Mouse (Mus musculus) intestine, embryonic 15.5 days (tissue): Measurements from ENCODE around the gene Fbxo2. TPM values are rescaled to one million over a fixed set of nuclear protein-coding genes. Genes with fewer than 3 reads are reported as not detected.
"Not testable (repeated sequence)": the region's sequence is repeated elsewhere in the genome, so short reads cannot be mapped to it uniquely, and the experiment has no call there.

Experiments used
- ATAC-seq: fragments of 200-750 bp; cut with Nextera tagmentation; 2 replicates; pipeline ENCODE4 v1.8.0; 2017; ENCODE audit warnings: moderate TSS enrichment, moderate library complexity
- H3K27ac ChIP-seq: fragments of 300-500 bp; sonication (generic); 2 replicates; pipeline ENCODE4 v1.5.1; 2015; ENCODE audit warnings: mild to moderate bottlenecking, inconsistent platforms
- H3K27me3 ChIP-seq: fragments of 300-500 bp; sonication (generic); replicated peaks from 2 replicates; pipeline ENCODE4 v1.6.1; 2015; ENCODE audit warnings: inconsistent platforms
- H3K36me3 ChIP-seq: fragments of 300-500 bp; sonication (generic); 2 replicates; pipeline ENCODE4 v1.6.1; 2015; ENCODE audit warnings: inconsistent platforms
- H3K4me1 ChIP-seq: fragments of 300-500 bp; sonication (generic); replicated peaks from 2 replicates; pipeline ENCODE4 v1.6.1; 2015; ENCODE audit warnings: inconsistent platforms
- H3K4me2 ChIP-seq: fragments of 300-500 bp; sonication (generic); replicated peaks from 2 replicates; pipeline ENCODE4 v1.6.1; 2015; ENCODE audit warnings: mild to moderate bottlenecking, inconsistent platforms
- H3K4me3 ChIP-seq: fragments of 300-500 bp; sonication (generic); replicated peaks from 2 replicates; pipeline ENCODE4 v1.5.1; 2015; ENCODE audit warnings: inconsistent platforms
- H3K9ac ChIP-seq: fragments of 300-500 bp; sonication (generic); 2 replicates; pipeline ENCODE4 v1.6.1; 2015; ENCODE audit warnings: inconsistent platforms
- H3K9me3 ChIP-seq: fragments of 300-500 bp; sonication (generic); 2 replicates; pipeline ENCODE4 v1.6.1; 2016; ENCODE audit warnings: inconsistent platforms
- WGBS: fragments of 180-500 bp; shearing (Covaris S2); methylation state at CpG from one replicate; pipeline ENCODE4 v1.1.7; 2015; 5-methylcytosine and 5-hydroxymethylcytosine counted together
- polyA plus RNA-seq: library from polyadenylated mRNA; unstranded; fragments of >200 nt; fragmentation: Nextera tagmentation; extraction: Ambion mirVana; gene quantifications from 2 replicates; pipeline ENCODE4 v1.2.1, GENCODE M21; 2015

Gene Fbxo2
- 0.51 and 0.58 TPM in 2 replicates for polyA plus RNA-seq

DNA sequence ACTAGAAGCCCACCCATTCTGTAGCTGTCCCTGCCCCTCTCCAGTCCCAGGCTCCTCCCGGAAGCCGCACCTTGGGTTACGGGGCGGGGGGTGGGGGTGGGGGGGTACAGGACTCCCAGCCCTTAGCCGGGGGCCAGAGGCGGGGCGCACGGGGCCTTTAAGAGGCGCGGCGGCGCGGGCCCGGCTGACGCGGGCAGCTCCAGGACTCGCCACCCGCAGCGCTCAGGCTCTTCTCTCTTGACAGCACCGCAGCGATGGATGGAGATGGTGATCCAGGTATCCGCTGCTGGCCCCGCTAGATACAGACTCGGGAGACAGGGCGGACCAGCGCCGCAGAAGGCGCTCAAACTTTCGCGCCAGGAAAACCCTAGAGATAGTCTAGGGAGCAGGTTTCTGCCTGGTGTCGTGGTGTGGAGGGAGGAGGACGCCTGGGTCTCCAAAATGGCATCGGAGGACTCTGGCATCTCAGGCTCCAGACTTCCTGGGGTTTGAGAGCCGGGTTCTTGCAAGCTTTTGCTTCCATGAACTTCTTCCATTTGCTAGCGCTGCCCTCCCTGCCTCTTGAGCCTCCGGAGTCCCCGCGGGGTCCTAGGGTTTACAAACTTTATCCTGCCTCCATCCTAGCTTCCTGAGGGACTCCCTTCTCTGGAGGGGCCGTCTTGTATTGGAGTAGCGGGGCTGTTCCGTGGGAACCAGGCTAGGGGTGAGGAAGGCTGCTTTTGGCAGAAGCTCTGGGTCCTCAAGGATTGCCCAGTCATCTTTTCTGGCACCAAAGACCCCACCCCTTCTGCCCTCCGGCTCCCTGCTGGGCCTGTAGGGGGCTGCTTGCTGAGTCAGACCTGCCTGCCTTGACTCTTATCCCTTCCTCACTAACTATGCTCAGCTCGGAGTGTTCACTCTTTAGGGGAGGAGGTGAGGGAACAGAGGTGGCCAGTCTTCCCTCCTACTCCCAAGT, at the start of gene Fbxo2, which contains the start of gene Fbxo44:
Fbxo2 (plus strand) TSS at position 186 of the 955 bp plus-strand sequence.
Fbxo44 (minus strand) TSS at position 47 of the 955 bp plus-strand sequence.
- peaks cover 32% of the 10 kb centered on the region for H3K4me1 ChIP-seq
- peak within 1 kb of the TSS; percentile 44; the same call in 1 of the 2 replicates for H3K27ac ChIP-seq
- H3K36me3 ChIP-seq: no peaks in the 10 kb centered on the region
- H3K9ac ChIP-seq: peak within 1 kb of the TSS; percentile 60
- H3K4me3 ChIP-seq: peak within 1 kb of the TSS; percentile 58
- no peaks in the 10 kb centered on the region for H3K9me3 ChIP-seq
- 1% methylated on average over 43 of the region's 43 CpGs for WGBS
- peak; percentile 69 for ATAC-seq
- peaks cover 60% of the 10 kb centered on the region for H3K27me3 ChIP-seq
- H3K4me2 ChIP-seq: peak within 1 kb of the TSS; percentile 99

DNA sequence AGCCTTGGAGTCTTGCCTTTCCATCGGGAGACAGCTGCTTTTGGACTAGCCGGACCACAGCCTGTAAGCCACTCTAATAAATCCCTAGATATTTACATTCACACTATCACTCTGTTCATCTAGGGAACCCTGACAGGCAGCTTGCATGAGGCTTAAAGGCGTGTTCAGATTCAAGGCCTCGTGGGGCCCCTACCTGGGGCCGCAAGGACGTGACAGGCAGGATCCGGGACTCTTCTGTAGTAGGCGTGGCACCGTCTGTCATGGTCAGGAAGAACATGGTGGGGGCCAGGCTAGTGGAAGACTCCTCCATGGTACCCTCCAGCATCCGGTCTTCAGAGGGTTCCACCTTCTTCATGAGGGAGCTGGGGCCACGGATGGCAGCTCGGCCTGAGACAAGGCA, 47.9 kb upstream of the Fbxo2 start:
- Histone ChIP-seq H3K4me1 (peaks cover 9% of the 10 kb centered on the region), H3K36me3 (no peaks in the 10 kb centered on the region), H3K27ac (no peak overlapping the region), H3K27me3 (no peaks in the 10 kb centered on the region; the same call in 1 of the 2 replicates), H3K9ac (no peak overlapping the region), H3K4me2 (no peak overlapping the region), H3K9me3 (no peaks in the 10 kb centered on the region), H3K4me3 (no peak overlapping the region)
- peak; percentile 54; the same call in 1 of the 2 replicates for ATAC-seq
- 68% methylated on average over 12 of the region's 12 CpGs for WGBS

DNA sequence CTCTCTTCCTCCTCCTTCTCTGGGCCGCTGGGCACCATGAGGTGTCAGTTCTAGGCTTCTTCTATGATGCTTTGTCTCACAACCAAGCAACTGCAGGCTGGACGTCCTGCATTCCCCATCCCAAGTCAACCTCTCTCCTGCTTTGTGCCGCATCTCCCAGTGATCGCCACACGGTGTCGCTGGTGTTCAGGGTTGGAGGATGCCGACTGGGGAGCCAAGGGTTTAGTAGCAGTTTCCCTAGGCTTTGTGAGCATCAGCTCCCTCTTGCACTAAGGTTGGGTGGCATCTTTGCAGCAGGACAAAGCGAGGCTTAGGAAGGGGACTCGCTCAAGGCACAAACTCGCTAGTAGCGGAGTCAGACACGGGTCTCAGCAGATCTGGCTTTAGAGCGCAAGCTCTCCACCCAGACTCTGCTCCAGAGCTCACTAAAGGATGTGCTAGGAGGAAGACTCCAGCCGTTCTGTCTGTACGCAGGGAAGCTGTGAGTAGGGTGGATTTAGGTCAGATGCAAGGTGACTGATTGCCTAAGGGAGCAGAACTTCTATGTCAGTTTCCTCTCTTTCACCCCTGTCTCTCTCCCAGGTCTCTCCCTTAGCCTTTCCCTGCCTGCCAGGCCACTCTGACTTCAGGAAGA, 45.5 kb upstream of the Fbxo2 start:
- peaks cover 7% of the 10 kb centered on the region for H3K4me1 ChIP-seq
- no peak overlapping the region for H3K27ac ChIP-seq
- no peaks in the 10 kb centered on the region; the same call in 1 of the 2 replicates for H3K27me3 ChIP-seq
- no peaks in the 10 kb centered on the region for H3K36me3 ChIP-seq
- 0 out of 2 replicates have a peak overlapping the region, but pooled peaks have one; percentile 26 for H3K9ac ChIP-seq
- no peak overlapping the region; the same call in 1 of the 2 replicates for H3K4me3 ChIP-seq
- peak overlapping the region; percentile 41; the same call in 1 of the 2 replicates for H3K4me2 ChIP-seq
- peak; percentile 82 for ATAC-seq
- 4% methylated on average over 15 of the region's 15 CpGs for WGBS
- H3K9me3 ChIP-seq: no peaks in the 10 kb centered on the region

DNA sequence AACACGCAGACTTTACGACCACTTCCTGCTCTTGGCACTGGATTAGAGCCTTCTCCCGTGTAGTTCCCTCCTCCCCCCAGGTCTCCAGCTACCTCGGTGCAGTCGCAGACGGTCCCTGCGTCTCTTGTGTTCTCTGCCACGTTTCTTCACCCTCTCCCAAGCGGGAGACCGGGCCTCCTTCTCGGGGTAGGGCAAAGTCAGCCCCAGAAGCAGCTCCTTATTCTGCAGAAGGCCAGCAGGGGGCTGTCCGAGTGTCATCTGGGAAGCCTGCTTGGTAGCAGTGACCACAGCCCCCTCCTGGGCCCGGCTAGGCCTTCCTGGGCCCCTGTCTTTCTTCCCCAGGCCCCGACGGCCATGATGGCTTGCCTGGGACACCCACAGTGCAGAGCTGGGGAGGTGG, 45.0 kb upstream of the Fbxo2 start:
- peak overlapping the region; percentile 41 for H3K4me2 ChIP-seq
- 0 out of 2 replicates have a peak overlapping the region, but pooled peaks have one; percentile 26 for H3K9ac ChIP-seq
- H3K36me3 ChIP-seq: no peaks in the 10 kb centered on the region
- H3K27me3 ChIP-seq: no peaks in the 10 kb centered on the region; the same call in 1 of the 2 replicates
- no peak overlapping the region; the same call in 1 of the 2 replicates for H3K4me3 ChIP-seq
- H3K27ac ChIP-seq: no peak overlapping the region
- 3% methylated on average over 15 of the region's 15 CpGs for WGBS
- no peaks in the 10 kb centered on the region for H3K9me3 ChIP-seq
- H3K4me1 ChIP-seq: peaks cover 7% of the 10 kb centered on the region
- ATAC-seq: peak; percentile 46

DNA sequence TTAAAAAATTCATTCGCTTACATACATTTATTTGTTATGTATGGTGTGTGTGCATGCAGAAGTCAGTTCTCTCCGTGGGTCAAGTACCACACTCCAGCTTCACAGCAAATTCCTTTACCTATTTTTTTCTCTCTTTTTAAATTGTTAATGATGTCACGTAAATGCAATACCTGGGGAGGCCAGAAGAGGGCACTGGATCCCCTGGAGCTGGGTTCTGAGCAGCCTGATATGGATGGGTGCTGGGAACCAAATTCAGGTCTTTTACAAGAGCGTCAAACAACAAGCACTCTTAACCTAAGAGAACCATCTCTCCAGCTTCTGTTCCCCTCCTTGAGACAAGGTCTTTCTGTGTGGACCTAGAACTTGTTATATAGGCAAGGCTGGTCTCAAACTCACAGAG, 43.8 kb upstream of the Fbxo2 start:
- H3K36me3 ChIP-seq: no peaks in the 10 kb centered on the region
- 73% methylated on average over 4 of the region's 4 CpGs for WGBS
- H3K4me3 ChIP-seq: no peak overlapping the region
- H3K4me1 ChIP-seq: peaks cover 7% of the 10 kb centered on the region
- no peak overlapping the region for H3K9ac ChIP-seq
- no peaks in the 10 kb centered on the region for H3K9me3 ChIP-seq
- no peak overlapping the region for H3K4me2 ChIP-seq
- H3K27me3 ChIP-seq: no peaks in the 10 kb centered on the region; the same call in 1 of the 2 replicates
- ATAC-seq: no peak
- H3K27ac ChIP-seq: no peak overlapping the region

DNA sequence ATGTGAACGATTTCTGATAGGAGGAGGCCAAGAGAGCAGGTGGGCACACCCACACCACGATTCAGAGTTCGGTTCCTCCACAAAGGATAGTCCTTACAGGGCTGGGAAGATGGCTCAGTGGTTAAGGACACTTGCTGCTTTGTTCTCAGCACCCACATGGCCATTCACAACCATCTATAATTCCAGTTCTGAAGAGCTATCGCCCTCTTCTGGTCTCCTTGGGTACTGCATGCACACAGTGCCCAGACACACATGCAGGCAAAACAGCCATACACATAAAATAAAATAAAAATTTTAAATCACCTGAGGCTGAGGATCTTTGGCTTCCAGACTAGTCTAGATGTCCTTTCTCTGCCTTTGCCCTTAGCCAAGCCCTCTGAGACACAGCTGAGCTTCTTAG, 43.0 kb upstream of the Fbxo2 start:
- Histone ChIP-seq H3K27ac (no peak overlapping the region), H3K9me3 (no peaks in the 10 kb centered on the region), H3K27me3 (no peaks in the 10 kb centered on the region; the same call in 1 of the 2 replicates), H3K9ac (no peak overlapping the region), H3K4me3 (no peak overlapping the region), H3K4me1 (peaks cover 7% of the 10 kb centered on the region), H3K4me2 (no peak overlapping the region), H3K36me3 (no peaks in the 10 kb centered on the region)
- no peak for ATAC-seq
- WGBS: 73% methylated on average over 4 of the region's 4 CpGs

DNA sequence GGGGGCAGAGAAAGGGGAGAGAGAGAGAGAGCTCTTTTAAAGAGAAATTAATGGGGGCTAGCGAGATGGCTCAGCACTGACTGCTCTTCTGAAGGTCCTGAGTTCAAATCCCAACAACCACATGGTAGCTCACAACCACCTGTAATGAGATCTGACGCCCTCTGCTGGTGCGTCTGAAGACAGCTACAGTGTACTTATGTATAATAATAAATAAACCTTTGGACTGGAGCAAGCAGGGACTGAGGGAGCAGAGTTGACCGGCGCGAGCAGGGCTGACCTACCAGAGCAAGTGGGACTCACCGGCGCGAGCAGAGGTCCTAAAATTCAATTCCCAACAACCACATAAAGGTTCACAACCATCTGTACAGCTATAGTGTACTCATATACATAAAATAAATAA, 40.8 kb upstream of the Fbxo2 start:
- not testable (repeated sequence) for H3K4me2 ChIP-seq, H3K27me3 ChIP-seq, H3K36me3 ChIP-seq, H3K27ac ChIP-seq, H3K9ac ChIP-seq, H3K4me1 ChIP-seq, H3K4me3 ChIP-seq, ATAC-seq, H3K9me3 ChIP-seq
- WGBS: 81% methylated on average over 9 of the region's 9 CpGs

DNA sequence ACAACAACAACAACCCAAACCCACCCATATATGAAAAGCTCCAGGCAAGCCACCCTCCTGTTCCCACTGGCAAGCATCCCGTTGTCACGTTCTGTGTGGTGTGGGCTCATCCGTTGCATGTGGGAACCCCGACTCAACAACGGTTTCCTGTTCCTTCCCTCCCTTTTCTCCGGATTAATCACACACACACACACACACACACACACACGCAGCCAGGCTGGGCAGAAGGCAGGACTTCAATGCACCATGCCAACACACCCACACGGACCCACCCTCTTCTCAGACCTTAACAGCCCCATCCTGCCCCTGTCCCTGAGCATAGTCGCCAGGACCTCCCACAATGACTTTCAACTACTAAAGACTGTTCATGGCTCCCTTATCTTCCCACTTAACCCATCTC, 39.9 kb upstream of the Fbxo2 start:
- no peak for ATAC-seq
- peaks cover 2% of the 10 kb centered on the region for H3K4me1 ChIP-seq
- no peak overlapping the region for H3K9ac ChIP-seq
- no peak overlapping the region for H3K4me2 ChIP-seq
- whole genome bisulfite sequencing: 76% methylated on average over 9 of the region's 9 CpGs
- no peaks in the 10 kb centered on the region for H3K9me3 ChIP-seq
- H3K4me3 ChIP-seq: no peak overlapping the region
- no peak overlapping the region for H3K27ac ChIP-seq
- no peaks in the 10 kb centered on the region for H3K27me3 ChIP-seq
- H3K36me3 ChIP-seq: no peaks in the 10 kb centered on the region

DNA sequence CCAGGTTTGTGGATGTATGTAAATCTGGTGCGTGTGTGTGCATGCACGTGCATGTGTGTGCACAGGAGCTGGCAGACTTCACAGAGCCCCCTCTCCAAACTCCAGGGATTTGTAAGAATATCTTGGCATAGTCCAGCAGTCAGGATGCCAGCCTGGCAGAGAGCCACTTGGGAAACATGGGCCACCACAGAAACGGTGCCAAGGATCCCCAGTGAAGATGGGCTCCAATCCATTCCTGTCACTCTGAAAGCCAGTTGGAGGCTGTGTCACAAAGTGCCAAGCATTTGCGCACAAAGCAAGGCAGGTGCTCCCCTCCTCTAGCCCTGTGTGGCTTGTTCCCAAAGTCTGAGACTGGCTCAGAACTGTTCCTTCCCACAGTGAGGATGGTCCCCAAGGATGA, 39.1 kb upstream of the Fbxo2 start:
- no peaks in the 10 kb centered on the region for H3K36me3 ChIP-seq
- no peak overlapping the region for H3K4me3 ChIP-seq
- no peak overlapping the region for H3K4me2 ChIP-seq
- no peak for ATAC-seq
- no peaks in the 10 kb centered on the region for H3K27me3 ChIP-seq
- H3K9ac ChIP-seq: no peak overlapping the region
- no peak overlapping the region for H3K27ac ChIP-seq
- H3K9me3 ChIP-seq: no peaks in the 10 kb centered on the region
- 82% methylated on average over 4 of the region's 4 CpGs for WGBS
- no peaks in the 10 kb centered on the region for H3K4me1 ChIP-seq

DNA sequence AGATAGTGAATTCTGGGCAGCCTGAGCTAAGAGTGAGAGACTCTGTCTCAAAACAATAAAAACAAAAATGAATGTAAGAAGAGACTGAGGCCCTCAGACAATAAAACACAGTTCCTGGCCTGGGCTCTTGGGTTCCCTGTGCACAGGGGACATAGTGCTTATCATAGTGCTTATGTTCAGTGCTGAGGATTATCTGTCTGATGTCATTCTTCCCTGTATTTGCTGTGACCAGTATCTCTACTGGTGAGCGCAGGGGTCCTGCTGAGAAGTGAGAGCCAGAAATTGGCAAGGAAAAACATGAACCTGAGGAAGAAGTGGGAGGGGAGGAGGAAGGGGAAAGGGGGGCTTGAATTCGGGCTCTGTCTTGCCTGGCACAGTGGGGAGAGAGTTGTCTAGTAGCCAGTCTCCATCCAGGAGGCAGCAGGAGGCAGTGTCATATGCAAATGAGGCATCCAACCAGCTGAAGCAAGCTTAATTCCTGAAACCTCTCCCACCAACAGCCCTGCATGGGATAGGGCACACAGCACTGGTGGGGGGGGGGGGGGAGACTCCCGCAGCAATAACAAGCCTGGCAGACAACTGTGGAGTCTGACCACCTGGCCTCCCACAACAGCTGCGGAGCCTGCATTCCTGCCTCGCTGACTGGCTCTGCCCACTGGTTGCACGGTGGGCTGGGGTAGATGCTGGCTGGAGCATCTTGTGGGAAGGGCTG, 38.3 kb upstream of the Fbxo2 start:
- WGBS: 28% methylated on average over 6 of the region's 6 CpGs
- H3K4me1 ChIP-seq: no peaks in the 10 kb centered on the region
- ATAC-seq: 0 out of 2 replicates have a peak, but pooled peaks have one; percentile 15
- H3K27me3 ChIP-seq: no peaks in the 10 kb centered on the region
- no peaks in the 10 kb centered on the region for H3K9me3 ChIP-seq
- no peak overlapping the region for H3K27ac ChIP-seq
- no peak overlapping the region for H3K9ac ChIP-seq
- H3K4me3 ChIP-seq: no peak overlapping the region
- H3K4me2 ChIP-seq: no peak overlapping the region
- no peaks in the 10 kb centered on the region for H3K36me3 ChIP-seq

DNA sequence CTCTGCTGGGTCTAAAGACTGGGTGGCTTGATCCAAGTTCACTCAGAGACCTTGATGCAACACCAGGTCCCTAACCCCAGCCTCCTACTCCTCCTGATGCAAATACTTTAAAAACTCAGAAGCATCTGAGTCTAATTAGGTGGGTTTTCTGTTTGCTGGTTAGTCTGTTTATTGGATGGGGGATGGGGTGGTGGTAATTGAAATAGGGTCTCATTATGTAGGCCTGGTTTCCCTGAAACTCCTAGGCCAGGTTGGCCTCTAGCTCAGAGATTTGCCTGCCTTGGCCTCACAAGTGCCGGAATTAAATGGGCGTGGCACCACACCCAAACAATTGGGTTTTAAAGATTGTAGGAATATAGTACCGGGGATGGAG, 37.7 kb upstream of the Fbxo2 start:
- peaks cover 2% of the 10 kb centered on the region for H3K27me3 ChIP-seq
- no peaks in the 10 kb centered on the region for H3K4me1 ChIP-seq
- ATAC-seq: no peak
- no peak overlapping the region for H3K4me2 ChIP-seq
- H3K4me3 ChIP-seq: no peak overlapping the region
- 62% methylated on average over 3 of the region's 3 CpGs for WGBS
- no peak overlapping the region for H3K9ac ChIP-seq
- no peaks in the 10 kb centered on the region for H3K36me3 ChIP-seq
- no peaks in the 10 kb centered on the region for H3K9me3 ChIP-seq
- H3K27ac ChIP-seq: no peak overlapping the region

DNA sequence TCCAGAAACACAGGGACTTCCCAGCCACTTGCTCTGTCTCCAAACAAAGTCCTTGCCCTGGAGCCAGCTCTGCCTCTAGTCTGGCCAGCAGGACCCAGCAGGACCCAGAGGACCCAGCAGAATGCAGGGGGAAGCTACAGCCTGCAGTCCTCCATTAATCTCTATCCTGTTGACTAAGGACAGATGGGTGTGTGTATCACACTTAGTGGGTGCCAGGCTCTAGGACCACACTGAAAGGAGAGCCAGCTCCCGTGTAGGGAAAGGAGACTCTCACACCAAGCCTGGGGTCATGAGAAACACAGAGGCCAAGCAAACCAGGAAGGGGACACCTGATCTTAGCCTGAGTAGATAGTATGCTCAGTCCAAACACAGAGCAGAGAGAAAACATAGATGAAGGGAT, 32.2 kb upstream of the Fbxo2 start:
- H3K4me3 ChIP-seq: no peak overlapping the region
- ATAC-seq: no peak
- H3K4me1 ChIP-seq: peaks cover 12% of the 10 kb centered on the region
- H3K36me3 ChIP-seq: no peaks in the 10 kb centered on the region
- peaks cover 47% of the 10 kb centered on the region for H3K27me3 ChIP-seq
- H3K27ac ChIP-seq: no peak overlapping the region
- no peak overlapping the region for H3K4me2 ChIP-seq
- 54% methylated on average over 1 of the region's 1 CpGs for WGBS
- H3K9ac ChIP-seq: no peak overlapping the region
- no peaks in the 10 kb centered on the region for H3K9me3 ChIP-seq
